In genomic region chr1:181529368-181529767, GRCm38 (mm10) we compare ENCODE assay signal across 9 mouse cellular contexts. TPM values are rescaled to one million over a fixed set of nuclear protein-coding genes. Genes with fewer than 3 reads are reported as not detected.
DNase-seq lines count a peak whose midpoint lies in the region; ATAC-seq and TF ChIP-seq lines count a peak whose summit lies in the region.
"Had no signal": no experiment of that assay in that cellular context is flagged by ENCODE, and none has a peak within 500 bp of the region (broad histone marks: within the 10 kb centered on the region; RNA-seq: fewer than 3 reads in every experiment).

No protein-coding gene starts in this region.

- no peak overlapping the region for H3K9ac ChIP-seq in forebrain, postnatal 0 days
- no peak overlapping the region for H3K9ac ChIP-seq in forebrain, embryonic 13.5 days
- H3K9ac ChIP-seq in heart, embryonic 14.5 days (ENCODE audit: low read length) = no peak overlapping the region
- no peak overlapping the region for H3K9ac ChIP-seq in limb, embryonic 14.5 days (ENCODE audit: low read depth, low read length, severe bottlenecking)
- no peak overlapping the region for H3K9ac ChIP-seq in stomach, embryonic 14.5 days (replicated peaks; ENCODE audit: low read depth, low read length)
- H3K9ac ChIP-seq: liver, embryonic 13.5 days had no signal

- WGBS in forebrain, postnatal 0 days = 55% methylated on average over 4 of the region's 4 CpGs
- 72% methylated on average over 4 of the region's 4 CpGs for WGBS in forebrain, embryonic 13.5 days
- 48% methylated on average over 4 of the region's 4 CpGs for WGBS in heart, embryonic 14.5 days
- WGBS in limb, embryonic 14.5 days = 24% methylated on average over 4 of the region's 4 CpGs
- 44% methylated on average over 4 of the region's 4 CpGs for WGBS in stomach, embryonic 14.5 days

- H3K4me3 ChIP-seq in forebrain, postnatal 0 days (ENCODE audit: low read depth, low read length) = no peak overlapping the region
- no peak overlapping the region for H3K4me3 ChIP-seq in forebrain, embryonic 13.5 days
- no peak overlapping the region for H3K4me3 ChIP-seq in heart, embryonic 14.5 days (ENCODE audit: control insufficient read depth in 1 of 2, insufficient read depth in 1 of 2, low read depth in 1 of 2, low read length in 2 of 2)
- no peak overlapping the region for H3K4me3 ChIP-seq in limb, embryonic 14.5 days (replicated peaks; ENCODE audit: low read length)
- H3K4me3 ChIP-seq in stomach, embryonic 14.5 days (ENCODE audit: low read depth, low read length) = no peak overlapping the region
- H3K4me3 ChIP-seq: liver, embryonic 13.5 days had no signal

- H3K9me3 ChIP-seq in forebrain, postnatal 0 days (ENCODE audit: low read length) = no peaks in the 10 kb centered on the region
- no peaks in the 10 kb centered on the region for H3K9me3 ChIP-seq in forebrain, embryonic 13.5 days (replicated peaks)
- no peaks in the 10 kb centered on the region for H3K9me3 ChIP-seq in heart, embryonic 14.5 days (ENCODE audit: control insufficient read depth, low read length)
- H3K9me3 ChIP-seq in limb, embryonic 14.5 days (ENCODE audit: control insufficient read depth, low read length) = no peaks in the 10 kb centered on the region
- no peaks in the 10 kb centered on the region for H3K9me3 ChIP-seq in stomach, embryonic 14.5 days (ENCODE audit: control insufficient read depth, low read depth, low read length)
- H3K9me3 ChIP-seq: liver, embryonic 13.5 days had no signal

- no peaks in the 10 kb centered on the region for H3K36me3 ChIP-seq in forebrain, postnatal 0 days (ENCODE audit: insufficient read depth)
- no peaks in the 10 kb centered on the region for H3K36me3 ChIP-seq in forebrain, embryonic 13.5 days (ENCODE audit: poor library complexity, severe bottlenecking)
- no peaks in the 10 kb centered on the region for H3K36me3 ChIP-seq in heart, embryonic 14.5 days (ENCODE audit: control insufficient read depth, insufficient read depth, low read length)
- no peaks in the 10 kb centered on the region for H3K36me3 ChIP-seq in limb, embryonic 14.5 days (ENCODE audit: control insufficient read depth, insufficient read depth, low read length)
- H3K36me3 ChIP-seq in stomach, embryonic 14.5 days (ENCODE audit: control insufficient read depth, insufficient read depth, low read length) = no peaks in the 10 kb centered on the region
- H3K36me3 ChIP-seq: liver, embryonic 13.5 days had no signal

- H3K4me2 ChIP-seq in forebrain, postnatal 0 days (ENCODE audit: low read depth) = no peak overlapping the region
- no peak overlapping the region for H3K4me2 ChIP-seq in forebrain, embryonic 13.5 days
- no peak overlapping the region for H3K4me2 ChIP-seq in heart, embryonic 14.5 days (ENCODE audit: low read length)
- no peak overlapping the region for H3K4me2 ChIP-seq in limb, embryonic 14.5 days (replicated peaks; ENCODE audit: low read depth, low read length, severe bottlenecking)
- no peak overlapping the region for H3K4me2 ChIP-seq in stomach, embryonic 14.5 days (replicated peaks; ENCODE audit: low read depth, low read length)
- H3K4me2 ChIP-seq: liver, embryonic 13.5 days had no signal

- no peak for TF ChIP-seq POLR2A in limb, embryonic 14.5 days (IDR thresholded peaks at IDR 0.05; ENCODE audit: borderline replicate concordance, extremely low read depth, insufficient read depth, insufficient read length)

- peak; percentile 57 for DNase-seq in forebrain, postnatal 0 days
- DNase-seq in adrenal gland, postnatal 10 days = peak; percentile 94
- DNase-seq in limb, embryonic 14.5 days (ENCODE audit: low spot score) = peak; percentile 89
- no peak for DNase-seq in left cerebral cortex, adult 11 months (ENCODE audit: low spot score)
- DNase-seq: liver, embryonic 13.5 days had no signal

- H3K27ac ChIP-seq in forebrain, postnatal 0 days (ENCODE audit: low read depth, low read length) = no peak overlapping the region
- no peak overlapping the region for H3K27ac ChIP-seq in forebrain, embryonic 13.5 days
- no peak overlapping the region for H3K27ac ChIP-seq in heart, embryonic 14.5 days (replicated peaks in 1 of 2; ENCODE audit: control insufficient read depth in 1 of 2, insufficient read depth in 1 of 2, low read depth in 2 of 2, low read length in 2 of 2)
- H3K27ac ChIP-seq in limb, embryonic 14.5 days (replicated peaks; ENCODE audit: low read depth, low read length) = peak overlapping the region; percentile 76
- H3K27ac ChIP-seq in stomach, embryonic 14.5 days (ENCODE audit: low read length) = no peak overlapping the region
- H3K27ac ChIP-seq: liver, embryonic 13.5 days had no signal

- no peaks in the 10 kb centered on the region for H3K4me1 ChIP-seq in forebrain, postnatal 0 days (ENCODE audit: insufficient read depth)
- H3K4me1 ChIP-seq in forebrain, embryonic 13.5 days = no peaks in the 10 kb centered on the region
- peaks cover 0 to 3% of the 10 kb centered on the region in 2 experiments; a peak in 1 of 4 replicates for H3K4me1 ChIP-seq in heart, embryonic 14.5 days (ENCODE audit: control insufficient read depth in 2 of 2, insufficient read depth in 2 of 2, low read length in 2 of 2)
- peaks cover 33% of the 10 kb centered on the region for H3K4me1 ChIP-seq in limb, embryonic 14.5 days (ENCODE audit: control insufficient read depth, insufficient read depth, low read length)
- H3K4me1 ChIP-seq in stomach, embryonic 14.5 days (ENCODE audit: control insufficient read depth, insufficient read depth, low read length) = 0 out of 2 replicates have a peak, but pooled peaks cover 4% of the 10 kb centered on the region
- H3K4me1 ChIP-seq: liver, embryonic 13.5 days had no signal

- H3K27me3 ChIP-seq in forebrain, postnatal 0 days (ENCODE audit: insufficient read depth, low read length) = no peaks in the 10 kb centered on the region
- no peaks in the 10 kb centered on the region for H3K27me3 ChIP-seq in forebrain, embryonic 13.5 days
- H3K27me3 ChIP-seq in heart, embryonic 14.5 days (ENCODE audit: control insufficient read depth, insufficient read depth, low read length) = no peaks in the 10 kb centered on the region
- H3K27me3 ChIP-seq in limb, embryonic 14.5 days (ENCODE audit: control insufficient read depth, insufficient read depth, low read length) = no peaks in the 10 kb centered on the region
- H3K27me3 ChIP-seq in stomach, embryonic 14.5 days (ENCODE audit: control insufficient read depth, insufficient read depth, low read length) = no peaks in the 10 kb centered on the region
- H3K27me3 ChIP-seq: liver, embryonic 13.5 days had no signal

- TF ChIP-seq CTCF in forebrain, postnatal 0 days (IDR thresholded peaks at IDR 0.05; ENCODE audit: low read depth) = no peak

- ATAC-seq in forebrain, postnatal 0 days = no peak
- no peak for ATAC-seq in forebrain, embryonic 13.5 days
- 0 out of 2 replicates have a peak, but pooled peaks have one; percentile 31 for ATAC-seq in heart, embryonic 14.5 days (ENCODE audit: insufficient number of reproducible peaks, insufficient read depth, low FRiP score, low read depth)
- peak; percentile 76 for ATAC-seq in limb, embryonic 14.5 days (ENCODE audit: low FRiP score, low read depth)
- ATAC-seq in stomach, embryonic 14.5 days (ENCODE audit: insufficient number of reproducible peaks, insufficient read depth, low FRiP score, low read depth) = 0 out of 2 replicates have a peak, but pooled peaks have one; percentile 53
- ATAC-seq in activated CD4-positive, CD25-positive, alpha-beta regulatory T cell, adult 4 months = no peak

RNA-seq across cellular contexts. Expression of gene Ccdc121, which starts 18.1 kb away (rescaled TPM):
- total RNA-seq in forebrain, postnatal 0 days (2014; rRNA removed) = 0.38 and 0.54 TPM in 2 replicates
- 0.33 and 0.51 TPM in 2 replicates for polyA plus RNA-seq in forebrain, postnatal 0 days (2015; fragmentation: Nextera tagmentation; extraction: Ambion mirVana)
- polyA plus RNA-seq in forebrain, embryonic 13.5 days (2015; fragmentation: Nextera tagmentation; extraction: Ambion mirVana) = not detected in 2 replicates
- total RNA-seq in adrenal gland, postnatal 10 days (2021) = not detected
- 0.18 and 0.51 TPM in 2 replicates for polyA plus RNA-seq in heart, embryonic 14.5 days (2014; fragmentation: Nextera tagmentation; extraction: Ambion mirVana)
- 0.11 and 0.12 TPM in 2 replicates for polyA plus RNA-seq in limb, embryonic 14.5 days (2012; rRNA removed)
- 0.32 and 0.43 TPM in 2 replicates for polyA plus RNA-seq in limb, embryonic 14.5 days (2014; fragmentation: Nextera tagmentation; extraction: Ambion mirVana)
- not detected in 2 replicates for polyA plus RNA-seq in stomach, embryonic 14.5 days (2014; fragmentation: Nextera tagmentation; extraction: Ambion mirVana)
- not detected for polyA plus RNA-seq in activated CD4-positive, CD25-positive, alpha-beta regulatory T cell, adult 4 months (2017; shearing (Covaris generic))
- polyA plus RNA-seq: liver, embryonic 13.5 days had no signal

RNA-seq across cellular contexts. Expression of gene Dnah14, which starts 47.0 kb away (rescaled TPM):
- 0.10 and 0.69 TPM in 2 replicates for total RNA-seq in forebrain, postnatal 0 days (2014; rRNA removed)
- 0.24 and 0.68 TPM in 2 replicates for polyA plus RNA-seq in forebrain, postnatal 0 days (2015; fragmentation: Nextera tagmentation; extraction: Ambion mirVana)
- polyA plus RNA-seq in forebrain, embryonic 13.5 days (2015; fragmentation: Nextera tagmentation; extraction: Ambion mirVana) = 1.4 and 2.0 TPM in 2 replicates
- total RNA-seq in adrenal gland, postnatal 10 days (2021) = under 1 TPM; 0.09 TPM
- polyA plus RNA-seq in heart, embryonic 14.5 days (2014; fragmentation: Nextera tagmentation; extraction: Ambion mirVana) = 1.2 TPM in 2 replicates
- polyA plus RNA-seq in limb, embryonic 14.5 days (2012; rRNA removed) = 0.41 and 0.53 TPM in 2 replicates
- 1.6 and 2.0 TPM in 2 replicates for polyA plus RNA-seq in limb, embryonic 14.5 days (2014; fragmentation: Nextera tagmentation; extraction: Ambion mirVana)
- 2.0 and 2.2 TPM in 2 replicates for polyA plus RNA-seq in stomach, embryonic 14.5 days (2014; fragmentation: Nextera tagmentation; extraction: Ambion mirVana)
- polyA plus RNA-seq in activated CD4-positive, CD25-positive, alpha-beta regulatory T cell, adult 4 months (2017; shearing (Covaris generic)) = 1 to 10 TPM; 3.2 to 4.8 TPM

Comparison
In these comparisons a context has a peak if more than half of its experiments do, and no peak if none do; other contexts are left out.
1. ATAC-seq: peak in heart, embryonic 14.5 days (single experiment), limb, embryonic 14.5 days (single experiment) and stomach, embryonic 14.5 days (single experiment); none in forebrain, postnatal 0 days (single experiment), forebrain, embryonic 13.5 days (single experiment) and activated CD4-positive, CD25-positive, alpha-beta regulatory T cell, adult 4 months (single experiment).